Mouse (Mus musculus) CD8-positive naive resting alpha-beta T cell, adult 2 months (primary cell): Measurements from ENCODE around the gene Eipr1.
"Not testable (repeated sequence)": the region's sequence is repeated elsewhere in the genome, so short reads cannot be mapped to it uniquely, and the experiment has no call there.

Source experiments
- DNase-seq, 2 experiments: peaks; one replicate each; pipeline ENCODE4 v3.0.0; 2022; ENCODE audit warnings: low read depth in 2 of 2, low spot score in 2 of 2

The Eipr1 gene

GRCm38 (mm10) chr12:28880471-28880870 is 128.9 kb downstream of the Eipr1 start:
- no peak for DNase-seq

GRCm38 (mm10) chr12:28887712-28888111 is 136.1 kb downstream of the Eipr1 start:
- no peak for DNase-seq

DNA sequence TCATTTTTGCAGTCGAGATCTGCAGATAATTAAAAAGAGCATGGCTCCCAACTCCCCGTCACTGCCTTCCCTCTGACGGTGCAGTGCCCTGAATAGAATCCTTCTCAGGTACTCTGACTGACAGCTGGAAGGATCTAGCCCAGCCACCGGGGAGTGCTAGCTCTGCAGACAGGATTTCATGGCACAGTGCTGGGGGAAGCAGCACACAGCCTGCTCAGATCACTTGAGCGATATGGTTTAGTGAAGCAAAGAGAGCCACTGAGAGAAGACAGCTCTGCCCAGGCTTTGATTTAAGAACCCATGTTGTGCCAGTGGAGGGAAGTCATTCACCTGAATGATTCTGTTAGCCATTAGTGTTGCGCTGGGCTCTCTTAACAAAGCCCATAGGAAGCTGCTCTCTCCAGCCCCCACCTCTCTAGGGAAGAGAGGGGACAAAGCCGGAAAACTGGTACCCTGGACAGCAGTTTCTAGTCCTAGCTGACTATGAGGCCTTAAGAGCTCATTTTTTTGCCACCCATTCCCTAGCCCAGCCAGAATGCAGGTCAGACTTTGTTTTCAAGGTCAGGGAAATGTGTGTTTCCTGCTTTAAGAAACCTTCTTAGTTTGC is 137.6 kb downstream of the Eipr1 start:
- no peak for DNase-seq

DNA sequence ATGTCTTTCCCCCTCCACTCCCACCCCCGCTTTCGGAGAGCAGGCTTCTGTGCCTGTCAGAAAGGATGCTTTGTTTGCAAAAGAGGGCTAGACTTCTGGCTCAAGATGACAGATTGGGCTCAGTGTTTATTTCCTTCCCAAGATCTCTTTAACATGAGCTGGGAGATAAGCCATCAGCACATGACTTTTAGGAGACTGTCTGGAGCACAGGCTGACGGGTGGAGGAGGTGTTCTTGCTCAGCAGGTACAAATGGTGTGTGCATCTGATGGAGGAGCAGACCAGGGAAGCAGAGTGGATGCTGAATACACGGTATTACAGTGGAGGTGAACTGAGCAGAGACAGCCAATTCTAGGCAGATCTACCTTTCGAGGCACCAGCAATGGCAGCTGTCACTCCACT is 139.9 kb downstream of the Eipr1 start:
- DNase-seq: no peak

DNA sequence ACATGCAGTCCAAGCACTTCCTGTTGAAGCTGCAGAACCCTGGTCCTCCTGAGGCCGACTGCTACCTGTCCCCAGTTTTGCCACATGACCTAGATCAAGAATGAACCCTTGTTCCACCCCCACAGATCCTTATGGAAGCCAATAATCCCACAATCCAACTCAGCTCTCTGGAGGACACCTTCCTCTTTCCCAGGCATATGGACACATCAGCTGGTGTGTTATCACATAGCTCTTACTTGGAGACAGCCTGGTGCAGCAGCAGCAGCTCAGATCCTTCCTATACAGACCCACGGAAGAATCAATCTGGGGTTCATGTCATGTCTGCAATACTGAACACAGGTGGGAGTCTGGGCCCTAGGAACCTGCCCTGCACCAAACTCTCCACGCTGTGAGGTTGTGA is 145.0 kb downstream of the Eipr1 start:
- no peak for DNase-seq

DNA sequence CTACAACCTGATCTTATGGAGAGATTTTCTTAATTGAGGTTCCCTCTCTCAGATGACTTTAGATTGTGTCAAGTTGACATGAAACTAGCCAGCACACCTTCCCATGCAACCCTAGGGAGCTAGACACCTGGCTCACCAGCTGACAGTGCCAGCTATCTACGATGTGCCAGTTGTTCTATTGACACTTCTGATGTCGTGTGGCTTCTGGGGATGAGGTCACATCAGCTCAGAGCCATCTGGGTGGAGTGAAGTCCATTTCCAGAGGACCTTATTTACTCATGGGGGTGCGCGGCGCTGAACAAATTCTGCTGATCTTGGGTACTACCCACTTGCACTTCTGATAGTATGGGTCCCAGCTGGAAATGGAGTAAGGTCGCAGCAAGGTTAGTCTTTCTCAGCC is 146.7 kb downstream of the Eipr1 start:
- DNase-seq: no peak

DNA sequence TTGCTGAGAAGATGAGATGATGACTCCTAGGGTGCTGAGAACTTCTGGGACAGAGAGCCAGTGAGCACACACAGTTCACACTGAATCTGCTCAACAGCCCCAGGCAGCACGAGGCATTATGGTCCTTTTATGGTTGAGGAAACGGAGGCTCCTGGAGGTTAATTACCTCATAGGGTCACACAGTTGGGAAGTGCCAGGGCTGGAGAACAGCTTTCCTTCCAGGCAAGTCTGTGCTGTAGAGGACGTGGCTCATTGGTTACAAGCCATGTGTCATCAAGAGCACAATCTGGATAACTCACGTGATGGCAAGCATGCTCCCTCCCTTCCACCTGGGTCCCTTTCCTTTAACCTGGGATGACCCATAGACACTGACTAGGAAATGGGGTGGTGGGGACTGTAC is 148.1 kb downstream of the Eipr1 start:
- no peak for DNase-seq

GRCm38 (mm10) chr12:28900341-28900740 is 148.7 kb downstream of the Eipr1 start:
- DNase-seq: no peak

GRCm38 (mm10) chr12:28902132-28902531 is 150.5 kb downstream of the Eipr1 start:
- DNase-seq: no peak

DNA sequence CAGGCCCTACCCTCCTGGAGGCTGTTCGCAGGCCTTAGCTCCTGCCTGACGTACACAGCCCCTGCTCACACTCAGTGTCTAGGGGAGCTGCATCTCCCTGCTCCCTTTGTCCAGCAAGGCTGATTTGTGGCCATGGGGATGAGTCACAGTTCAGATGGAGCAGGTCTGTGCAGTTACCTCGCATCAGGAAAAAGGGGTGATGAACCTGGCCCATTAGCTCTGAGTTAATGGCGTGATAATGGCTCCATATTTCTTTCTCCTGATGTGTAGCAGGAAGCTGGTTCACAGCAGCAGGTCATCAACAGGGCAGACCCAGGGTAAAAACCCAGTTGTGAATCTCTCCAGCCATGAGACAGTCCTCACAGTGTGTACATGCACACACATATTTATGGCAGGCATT is 151.5 kb downstream of the Eipr1 start:
- DNase-seq: no peak

DNA sequence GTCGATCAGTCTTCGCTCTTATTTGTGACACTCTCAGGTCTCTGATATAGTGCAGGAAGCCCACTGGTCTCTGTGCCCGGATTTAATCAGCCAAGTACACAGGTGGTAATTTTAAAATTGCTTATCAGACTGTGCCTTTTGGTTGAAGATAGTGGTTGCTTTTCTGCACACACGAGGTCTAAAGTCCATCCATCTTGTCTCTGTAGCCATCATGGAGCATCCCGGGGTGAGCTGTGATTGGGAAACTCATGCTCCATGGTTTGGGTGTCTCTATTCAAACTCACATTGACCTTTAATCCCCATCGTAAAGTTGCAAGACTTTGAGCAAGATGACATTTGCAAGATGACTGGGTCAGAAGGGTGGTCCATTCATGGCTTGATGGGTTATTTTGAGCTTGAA is 153.9 kb downstream of the Eipr1 start:
- DNase-seq: no peak

DNA sequence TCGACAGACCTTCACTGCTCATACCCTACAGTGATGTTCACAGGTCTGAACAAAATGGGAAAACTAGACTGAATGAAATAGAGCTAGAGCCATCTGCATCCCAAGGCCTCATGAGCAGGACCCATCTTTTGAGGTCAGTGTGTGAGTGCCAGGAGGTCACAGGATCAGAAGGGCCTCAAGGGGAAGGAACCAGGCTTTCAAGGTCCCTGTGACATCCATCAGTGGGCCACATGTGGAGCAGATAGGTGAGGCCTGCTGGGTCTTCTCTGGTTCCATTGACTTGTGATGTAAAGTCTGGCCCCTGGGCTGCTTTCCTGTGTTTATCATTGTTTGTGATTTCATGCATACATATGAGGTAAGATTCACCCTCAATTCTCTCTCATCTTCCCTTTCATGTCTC is 154.4 kb downstream of the Eipr1 start:
- no peak for DNase-seq

- no peak for DNase-seq
Observed at GRCm38 (mm10) chr12:28906809-28907297, 155.2 kb downstream of the Eipr1 start.

DNA sequence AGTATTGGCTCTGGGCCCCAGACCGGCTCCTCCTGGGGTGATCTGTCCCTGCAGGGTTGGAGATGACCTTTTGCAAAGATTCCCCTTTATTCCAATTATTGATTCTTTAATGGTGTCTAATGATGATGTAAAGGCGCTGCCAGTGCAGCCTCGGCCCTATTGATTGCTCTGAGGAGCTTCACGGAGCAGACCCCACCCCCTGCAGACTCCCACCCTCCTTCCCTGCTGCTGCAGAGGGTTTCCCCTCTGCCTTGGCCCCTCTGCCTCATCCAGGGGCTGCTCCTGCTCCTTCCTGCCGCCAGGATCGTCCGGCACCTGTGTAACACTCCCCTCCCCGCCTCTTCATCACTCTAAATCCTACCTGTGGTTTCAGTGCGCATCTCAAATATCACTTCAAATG is 156.2 kb downstream of the Eipr1 start:
- no peak for DNase-seq

DNA sequence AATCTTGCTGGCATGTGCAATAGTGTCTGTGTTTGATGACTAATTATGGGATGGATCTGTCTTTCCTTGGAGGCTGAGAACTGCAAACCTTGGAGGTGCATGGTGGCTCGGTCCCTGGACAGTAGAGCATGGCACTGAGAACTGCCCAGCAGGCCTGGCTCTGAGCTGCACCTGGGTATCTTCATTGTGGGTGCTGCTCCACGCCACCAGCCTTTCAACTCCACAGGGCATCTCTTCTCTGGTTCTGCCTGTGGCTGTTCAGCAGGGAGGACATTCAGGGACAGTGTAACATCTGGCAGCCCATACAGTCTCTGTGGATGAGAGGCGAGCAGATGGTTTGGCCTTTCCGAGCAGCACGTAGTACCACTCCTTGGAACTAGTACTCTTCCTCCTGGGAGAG is 158.2 kb downstream of the Eipr1 start:
- no peak for DNase-seq

- no peak for DNase-seq
Observed at GRCm38 (mm10) chr12:28910568-28910967, 159.0 kb downstream of the Eipr1 start.

- no peak for DNase-seq
Observed at GRCm38 (mm10) chr12:28912351-28912936, 160.8 kb downstream of the Eipr1 start.

DNA sequence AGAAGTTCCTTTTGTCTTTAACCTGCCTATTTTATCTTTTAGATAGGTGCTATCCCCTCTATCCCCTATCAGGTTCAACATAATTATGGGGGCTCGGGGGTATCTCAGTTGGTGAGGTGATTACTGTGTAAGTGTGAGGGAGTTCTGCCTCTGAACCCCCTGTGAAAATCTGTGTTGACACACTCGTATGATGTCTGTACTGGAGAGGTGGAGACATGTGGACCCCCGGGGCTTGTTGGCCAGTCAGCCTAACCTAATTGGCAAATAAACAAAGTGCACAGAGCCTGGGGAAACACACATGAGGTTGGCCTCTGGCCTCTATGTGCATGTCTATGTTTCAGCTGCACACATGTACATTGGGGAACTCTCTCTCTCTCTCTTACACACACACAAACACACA is 161.5 kb downstream of the Eipr1 start:
- no peak for DNase-seq

DNA sequence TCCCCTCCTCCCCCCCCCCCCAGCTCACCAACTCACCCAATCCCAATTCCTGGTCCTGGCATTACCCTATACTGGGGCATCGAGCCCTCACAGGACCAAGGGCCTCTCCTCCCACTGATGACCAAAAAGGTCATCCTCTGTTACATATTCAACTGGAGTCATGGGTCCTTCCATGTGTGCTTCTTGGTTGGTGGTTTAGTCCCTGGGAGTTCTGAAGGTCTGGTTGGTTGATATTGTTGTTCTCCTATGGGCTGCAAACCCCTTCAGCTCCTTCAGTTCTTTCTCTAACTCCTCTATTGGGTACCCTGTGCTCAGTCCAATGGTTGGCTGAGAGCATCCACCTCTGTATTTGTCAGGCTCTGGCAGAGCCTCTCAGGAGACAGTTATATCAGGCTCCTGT is 162.5 kb downstream of the Eipr1 start:
- not testable (repeated sequence) for DNase-seq
